Mouse (Mus musculus) hindbrain, embryonic 16.5 days (tissue): ENCODE measurements around the gene Ly6g6e. TPM values are rescaled to one million over a fixed set of nuclear protein-coding genes. Genes with fewer than 3 reads are reported as not detected.

ENCODE experiments used
- ATAC-seq: fragments of 200-750 bp; cut with Nextera tagmentation; 2 replicates; pipeline ENCODE4 v1.8.0; 2017; ENCODE audit warnings: moderate TSS enrichment, moderate library complexity
- H3K27ac ChIP-seq: fragments of 300-500 bp; sonication (generic); 2 replicates; pipeline ENCODE4 v1.5.1; 2014; ENCODE audit warnings: low read depth, mild to moderate bottlenecking, control low read depth, low read length, moderate library complexity
- H3K27me3 ChIP-seq: fragments of 300-500 bp; sonication (generic); replicated peaks from 2 replicates; pipeline ENCODE4 v1.6.1; 2014; ENCODE audit warnings: low read length; ENCODE audit not compliant: control insufficient read depth, insufficient read depth
- H3K36me3 ChIP-seq: fragments of 300-500 bp; sonication (generic); 2 replicates; pipeline ENCODE4 v1.6.1; 2014; ENCODE audit warnings: mild to moderate bottlenecking, low read length, moderate library complexity, mixed read lengths; ENCODE audit not compliant: control insufficient read depth, insufficient read depth
- H3K4me1 ChIP-seq: fragments of 300-500 bp; sonication (generic); 2 replicates; pipeline ENCODE4 v1.6.1; 2014; ENCODE audit warnings: low read depth, low read length; ENCODE audit not compliant: control insufficient read depth, insufficient read depth
- H3K4me2 ChIP-seq: fragments of 300-500 bp; sonication (generic); 2 replicates; pipeline ENCODE4 v1.6.1; 2014; ENCODE audit warnings: mild to moderate bottlenecking, low read length, control low read depth, moderate library complexity
- H3K4me3 ChIP-seq: fragments of 300-500 bp; sonication (generic); 2 replicates; pipeline ENCODE4 v1.5.1; 2014; ENCODE audit warnings: mild to moderate bottlenecking, low read length, control low read depth, moderate library complexity
- H3K9ac ChIP-seq: fragments of 300-500 bp; sonication (generic); 2 replicates; pipeline ENCODE4 v1.6.1; 2014; ENCODE audit warnings: low read depth, mild to moderate bottlenecking, control low read depth, low read length, moderate library complexity
- H3K9me3 ChIP-seq: fragments of 300-500 bp; sonication (generic); 2 replicates; pipeline ENCODE4 v1.6.1; 2014; ENCODE audit warnings: mild to moderate bottlenecking, low read length, moderate library complexity; ENCODE audit not compliant: control insufficient read depth
- WGBS: fragments of 180-500 bp; shearing (Covaris S2); extraction: QIAGEN DNeasy Blood & Tissue Kit; methylation state at CpG from one replicate; pipeline ENCODE4 v1.1.7; 2014; 5-methylcytosine and 5-hydroxymethylcytosine counted together
- polyA plus RNA-seq: library from polyadenylated mRNA; unstranded; fragments of >200 nt; fragmentation: Nextera tagmentation; extraction: Ambion mirVana; gene quantifications from 2 replicates; pipeline ENCODE4 v1.2.1, GENCODE M21; 2015

The Ly6g6e gene
- polyA plus RNA-seq, 1 experiment from 2014 or later, result 0.16 TPM

GRCm38 (mm10) chr17:35080710-35081109 lies 4.0 kb downstream of the Ly6g6e start:
- Histone ChIP-seq H3K4me3 (no peak overlapping the region), H3K27ac (no peak overlapping the region), H3K4me1 (no peaks in the 10 kb centered on the region; the same call in 1 of the 2 replicates), H3K9me3 (no peaks in the 10 kb centered on the region), H3K4me2 (no peak overlapping the region), H3K36me3 (no peaks in the 10 kb centered on the region), H3K9ac (no peak overlapping the region), H3K27me3 (0 out of 2 replicates have a peak, but pooled peaks cover 2% of the 10 kb centered on the region)
- WGBS, result 68% methylated on average over 4 of the region's 4 CpGs
- no peak for ATAC-seq

GRCm38 (mm10) chr17:35082841-35083576 lies 6.3 kb downstream of the Ly6g6e start:
- Histone ChIP-seq H3K36me3 (no peaks in the 10 kb centered on the region), H3K27ac (no peak overlapping the region), H3K9me3 (no peaks in the 10 kb centered on the region), H3K4me1 (no peaks in the 10 kb centered on the region), H3K9ac (no peak overlapping the region), H3K27me3 (0 out of 2 replicates have a peak, but pooled peaks cover 2% of the 10 kb centered on the region), H3K4me2 (no peak overlapping the region), H3K4me3 (no peak overlapping the region)
- no peak for ATAC-seq
- 87% methylated on average over 16 of the region's 16 CpGs for WGBS

- Histone ChIP-seq H3K27me3 (0 out of 2 replicates have a peak, but pooled peaks cover 2% of the 10 kb centered on the region), H3K27ac (no peak overlapping the region), H3K9ac (no peak overlapping the region), H3K4me1 (no peaks in the 10 kb centered on the region), H3K4me3 (no peak overlapping the region), H3K4me2 (no peak overlapping the region), H3K9me3 (no peaks in the 10 kb centered on the region), H3K36me3 (no peaks in the 10 kb centered on the region)
- 89% methylated on average over 3 of the region's 3 CpGs for WGBS
- ATAC-seq, result no peak
These were observed 7.3 kb downstream of the Ly6g6e start for GRCm38 (mm10) chr17:35083929-35084497.

- no peak within 1 kb of the TSS for H3K4me2 ChIP-seq
- no peak within 1 kb of the TSS for H3K9ac ChIP-seq
- WGBS, result 83% methylated on average over 7 of the region's 7 CpGs
- H3K4me1 ChIP-seq, result peaks cover 5% of the 10 kb centered on the region
- no peaks in the 10 kb centered on the region for H3K36me3 ChIP-seq
- H3K27me3 ChIP-seq, result 0 out of 2 replicates have a peak, but pooled peaks cover 2% of the 10 kb centered on the region
- H3K4me3 ChIP-seq, result no peak within 1 kb of the TSS
- no peak within 1 kb of the TSS for H3K27ac ChIP-seq
- H3K9me3 ChIP-seq, result no peaks in the 10 kb centered on the region
- ATAC-seq, result no peak
These were observed 8.6 kb downstream of the Ly6g6e start, which contains the start of gene Ly6g6f for GRCm38 (mm10) chr17:35085208-35085865. Gene Ly6g6f, minus strand, starts transcription at chr17:35085610.

GRCm38 (mm10) chr17:35088151-35088550 lies 11.4 kb downstream of the Ly6g6e start:
- Histone ChIP-seq H3K9ac (no peak overlapping the region), H3K4me2 (no peak overlapping the region), H3K27ac (no peak overlapping the region), H3K36me3 (peaks cover 13% of the 10 kb centered on the region), H3K9me3 (no peaks in the 10 kb centered on the region), H3K4me3 (no peak overlapping the region), H3K4me1 (peaks cover 8% of the 10 kb centered on the region), H3K27me3 (0 out of 2 replicates have a peak, but pooled peaks cover 2% of the 10 kb centered on the region)
- WGBS, result 54% methylated on average over 2 of the region's 2 CpGs
- ATAC-seq, result no peak

- 5% methylated on average over 38 of the region's 67 CpGs for WGBS
- Histone ChIP-seq H3K27ac (peak within 1 kb of the TSS; percentile 99), H3K4me2 (peak within 1 kb of the TSS; percentile 71), H3K36me3 (peaks cover 14% of the 10 kb centered on the region), H3K4me3 (peak within 1 kb of the TSS; percentile 68), H3K9ac (peak within 1 kb of the TSS; percentile 95), H3K9me3 (no peaks in the 10 kb centered on the region), H3K4me1 (peaks cover 8% of the 10 kb centered on the region), H3K27me3 (0 out of 2 replicates have a peak, but pooled peaks cover 2% of the 10 kb centered on the region)
- peak; percentile 98 for ATAC-seq
These were observed 12.3 kb downstream of the Ly6g6e start, which contains the start of gene Abhd16a for GRCm38 (mm10) chr17:35088825-35089644. Gene Abhd16a, plus strand, starts transcription at chr17:35089263.

- Histone ChIP-seq H3K36me3 (peaks cover 24% of the 10 kb centered on the region), H3K4me1 (peaks cover 8% of the 10 kb centered on the region), H3K4me3 (peak overlapping the region; percentile 68), H3K9ac (peak overlapping the region; percentile 95), H3K27ac (peak overlapping the region; percentile 99), H3K4me2 (peak overlapping the region; percentile 71), H3K27me3 (no peaks in the 10 kb centered on the region), H3K9me3 (no peaks in the 10 kb centered on the region)
- ATAC-seq, result 0 out of 2 replicates have a peak, but pooled peaks have one; percentile 15
- 36% methylated on average over 8 of the region's 8 CpGs for WGBS
These were observed 13.6 kb downstream of the Ly6g6e start for GRCm38 (mm10) chr17:35090166-35090932.
